Mouse (Mus musculus) limb, embryonic 14.5 days (tissue): Measurements from ENCODE around the gene Sctr. TPM values are rescaled to one million over a fixed set of nuclear protein-coding genes. Genes with fewer than 3 reads are reported as not detected.

Experiments used
- ATAC-seq: fragments of 200-750 bp; cut with Nextera tagmentation; 2 replicates; pipeline ENCODE4 v1.8.0; 2017; ENCODE audit warnings: low read depth, moderate number of reproducible peaks, moderate TSS enrichment; ENCODE audit not compliant: low FRiP score
- DNase-seq: peaks from one replicate; pipeline ENCODE4 v3.0.0-alpha.2; 2015; ENCODE audit warnings: low spot score
- H3K27ac ChIP-seq: fragments of 300-500 bp; sonication (generic); replicated peaks from 2 replicates; pipeline ENCODE4 v1.5.1; 2014; ENCODE audit warnings: low read depth, mild to moderate bottlenecking, low read length, moderate library complexity, mixed read lengths
- H3K27me3 ChIP-seq: fragments of 300-500 bp; sonication (generic); 2 replicates; pipeline ENCODE4 v1.6.1; 2014; ENCODE audit warnings: low read length, mixed read lengths; ENCODE audit not compliant: control insufficient read depth, insufficient read depth
- H3K36me3 ChIP-seq: fragments of 300-500 bp; sonication (generic); 2 replicates; pipeline ENCODE4 v1.6.1; 2014; ENCODE audit warnings: mild to moderate bottlenecking, low read length, moderate library complexity, mixed read lengths; ENCODE audit not compliant: control insufficient read depth, insufficient read depth
- H3K4me1 ChIP-seq: fragments of 300-500 bp; sonication (generic); 2 replicates; pipeline ENCODE4 v1.6.1; 2014; ENCODE audit warnings: antibody characterized with exemption, low read length, mixed read lengths; ENCODE audit not compliant: control insufficient read depth, insufficient read depth
- H3K4me2 ChIP-seq: fragments of 300-500 bp; sonication (generic); replicated peaks from 2 replicates; pipeline ENCODE4 v1.6.1; 2014; ENCODE audit warnings: low read depth, mild to moderate bottlenecking, low read length, moderate library complexity; ENCODE audit not compliant: severe bottlenecking
- H3K4me3 ChIP-seq: fragments of 300-500 bp; sonication (generic); replicated peaks from 2 replicates; pipeline ENCODE4 v1.5.1; 2014; ENCODE audit warnings: low read length
- H3K9ac ChIP-seq: fragments of 300-500 bp; sonication (generic); 2 replicates; pipeline ENCODE4 v1.6.1; 2014; ENCODE audit warnings: mild to moderate bottlenecking, low read depth, low read length, moderate library complexity; ENCODE audit not compliant: severe bottlenecking
- H3K9me3 ChIP-seq: fragments of 300-500 bp; sonication (generic); 2 replicates; pipeline ENCODE4 v1.6.1; 2016; ENCODE audit warnings: low read length; ENCODE audit not compliant: control insufficient read depth
- POLR2A ChIP-seq: fragments of 200-500 bp; IDR thresholded peaks from 2 replicates; pipeline ENCODE4 v1.8.0; 2012; ENCODE audit warnings: inconsistent platforms, mild to moderate bottlenecking, moderate library complexity, borderline replicate concordance; ENCODE audit not compliant: insufficient read depth, insufficient read length; ENCODE audit errors: extremely low read depth
- WGBS: fragments of 180-500 bp; shearing (Covaris S2); extraction: QIAGEN DNeasy Blood & Tissue Kit; methylation state at CpG from one replicate; pipeline ENCODE4 v1.1.7; 2014; 5-methylcytosine and 5-hydroxymethylcytosine counted together
- polyA plus RNA-seq, 2 experiments: library from polyadenylated mRNA; depleted of rRNA in 1 of 2; stranded (reverse) in 1 of 2; unstranded in 1 of 2; fragments of >200 nt; fragmentation: Nextera tagmentation in 1 of 2; extraction: Ambion mirVana in 1 of 2; gene quantifications; 2 replicates each; pipeline versions ENCODE4 v1.2.1 to v1.2.3; 2012 to 2014

Sctr gene
- polyA plus RNA-seq, 2 experiments, result 0.29 to 0.55 TPM

DNA sequence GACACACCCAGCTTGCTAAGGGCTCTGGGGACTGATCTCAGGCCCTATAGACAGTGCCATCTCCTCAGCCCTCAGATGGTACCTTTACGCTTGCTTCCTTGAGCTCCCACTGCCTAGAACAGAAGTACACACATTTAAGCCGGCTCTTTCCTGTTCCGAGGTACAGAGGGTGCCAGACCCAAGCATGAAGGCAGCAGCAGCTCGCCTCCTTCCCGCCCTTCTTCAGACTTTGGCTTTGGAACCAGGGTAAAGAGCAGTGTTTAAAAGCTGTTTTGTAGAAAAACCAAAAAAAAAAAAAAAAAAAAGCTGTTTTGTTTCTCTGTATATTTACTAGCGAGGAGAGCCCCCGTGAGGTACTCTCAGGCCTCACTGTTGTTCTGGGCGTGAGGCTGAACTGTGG is 105.1 kb downstream of the Sctr start:
- H3K9me3 ChIP-seq, result peaks cover 3% of the 10 kb centered on the region; the same call in 1 of the 2 replicates
- 83% methylated on average over 8 of the region's 8 CpGs for WGBS
- H3K27ac ChIP-seq, result no peak overlapping the region
- H3K27me3 ChIP-seq, result no peaks in the 10 kb centered on the region
- ATAC-seq (no peak), DNase-seq (no peak)
- no peak overlapping the region for H3K4me2 ChIP-seq
- TF ChIP-seq POLR2A, result no peak
- H3K9ac ChIP-seq, result no peak overlapping the region
- H3K4me3 ChIP-seq, result no peak overlapping the region
- peaks cover 41% of the 10 kb centered on the region for H3K36me3 ChIP-seq
- H3K4me1 ChIP-seq, result no peaks in the 10 kb centered on the region

DNA sequence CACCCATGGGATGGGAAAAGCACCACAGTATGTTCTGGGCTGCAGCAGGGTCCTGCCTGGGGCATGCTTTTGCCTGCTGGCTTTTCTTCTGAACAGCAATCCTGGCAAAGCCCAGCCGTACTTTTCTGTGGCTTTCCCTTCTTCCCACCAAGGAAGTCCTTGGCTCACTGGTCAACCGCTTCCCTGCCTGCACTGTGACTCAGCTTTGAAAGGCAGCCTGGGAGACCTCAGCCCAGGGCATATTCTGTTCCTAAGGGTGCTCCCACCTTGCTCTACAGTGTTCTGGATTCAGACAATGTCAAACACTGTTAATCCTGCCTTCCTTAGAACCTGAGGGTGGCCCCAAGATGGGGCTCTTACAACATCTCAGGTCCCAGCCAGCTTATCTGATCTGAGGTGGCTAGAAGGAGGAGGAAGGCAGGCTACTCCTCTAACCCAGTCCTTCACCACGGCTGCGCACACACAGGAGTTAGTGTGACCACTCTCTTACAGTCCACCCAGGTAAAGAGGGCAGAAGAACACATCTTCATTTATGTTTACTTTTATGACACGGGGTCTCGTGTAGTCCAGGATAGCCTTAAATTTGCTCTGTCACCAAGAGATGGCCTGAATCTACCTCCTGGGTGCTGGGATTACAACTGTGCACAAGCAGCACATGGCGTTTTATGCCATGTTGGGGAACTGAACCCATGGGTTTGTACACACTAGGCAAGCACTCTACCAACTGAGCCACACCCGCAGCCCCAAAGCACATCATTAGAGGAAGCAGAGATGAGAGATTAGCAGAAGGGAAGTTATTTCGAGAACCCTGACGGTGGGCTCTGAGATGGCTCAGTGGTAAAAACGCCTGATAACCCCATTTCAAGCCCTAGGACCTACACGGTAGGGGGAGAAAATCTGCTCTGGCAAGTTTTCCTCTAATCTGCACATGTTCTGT is 105.8 kb downstream of the Sctr start:
- peaks cover 41% of the 10 kb centered on the region for H3K36me3 ChIP-seq
- no peaks in the 10 kb centered on the region for H3K27me3 ChIP-seq
- no peak for TF ChIP-seq POLR2A
- H3K9me3 ChIP-seq, result peaks cover 3% of the 10 kb centered on the region; the same call in 1 of the 2 replicates
- H3K4me1 ChIP-seq, result no peaks in the 10 kb centered on the region
- no peak overlapping the region for H3K4me3 ChIP-seq
- H3K9ac ChIP-seq, result no peak overlapping the region
- H3K4me2 ChIP-seq, result no peak overlapping the region
- no peak overlapping the region for H3K27ac ChIP-seq
- DNase-seq (no peak), ATAC-seq (no peak)
- WGBS, result 86% methylated on average over 12 of the region's 12 CpGs

Other genes with a start within 250 kb of the Sctr start
- 4.2 and 4.3 TPM in 2 replicates for gene Ptpn4, start 169.3 kb upstream of the Sctr start, polyA plus RNA-seq (2012; rRNA removed)
- gene Ptpn4, start 169.3 kb upstream of the Sctr start, polyA plus RNA-seq (2014; fragmentation: Nextera tagmentation; extraction: Ambion mirVana), result 7.4 and 7.5 TPM in 2 replicates
- gene Tmem177, start 93.7 kb upstream of the Sctr start, polyA plus RNA-seq (2012; rRNA removed), result 6.1 and 6.5 TPM in 2 replicates
- 6.8 and 7.8 TPM in 2 replicates for gene Tmem177, start 93.7 kb upstream of the Sctr start, polyA plus RNA-seq (2014; fragmentation: Nextera tagmentation; extraction: Ambion mirVana)
- 0.06 TPM in 1 of 2 replicates, not detected in the other for gene Cfap221, start 9.7 kb upstream of the Sctr start, polyA plus RNA-seq (2012; rRNA removed)
- gene Cfap221, start 9.7 kb upstream of the Sctr start, polyA plus RNA-seq (2014; fragmentation: Nextera tagmentation; extraction: Ambion mirVana), result 0.18 TPM in 1 of 2 replicates, not detected in the other
- gene Tmem37, start 67.2 kb downstream of the Sctr start, polyA plus RNA-seq (2012; rRNA removed), result 6.2 and 9.7 TPM in 2 replicates
- 7.1 and 9.7 TPM in 2 replicates for gene Tmem37, start 67.2 kb downstream of the Sctr start, polyA plus RNA-seq (2014; fragmentation: Nextera tagmentation; extraction: Ambion mirVana)
- 313 and 381 TPM in 2 replicates for gene Dbi, start 114.2 kb downstream of the Sctr start, polyA plus RNA-seq (2012; rRNA removed)
- gene Dbi, start 114.2 kb downstream of the Sctr start, polyA plus RNA-seq (2014; fragmentation: Nextera tagmentation; extraction: Ambion mirVana), result 660 and 749 TPM in 2 replicates
- gene 3110009E18Rik, start 114.3 kb downstream of the Sctr start, polyA plus RNA-seq (2012; rRNA removed), result 6.4 and 11.4 TPM in 2 replicates
- gene 3110009E18Rik, start 114.3 kb downstream of the Sctr start, polyA plus RNA-seq (2014; fragmentation: Nextera tagmentation; extraction: Ambion mirVana), result 19.8 and 20.9 TPM in 2 replicates